Mouse (Mus musculus): ENCODE measurements at regions not wholly inside any gene's neighbourhood (a gene's known extent, or its start where the extent isn't known, plus 50 kb on each side); places are given as distances from the start of the nearest gene placed in this dataset.

- DNase-seq: no peak
Measured at GRCm38 (mm10) chr5:106557733-106558132, 51.2 kb upstream of the Gm17304 start.

DNA sequence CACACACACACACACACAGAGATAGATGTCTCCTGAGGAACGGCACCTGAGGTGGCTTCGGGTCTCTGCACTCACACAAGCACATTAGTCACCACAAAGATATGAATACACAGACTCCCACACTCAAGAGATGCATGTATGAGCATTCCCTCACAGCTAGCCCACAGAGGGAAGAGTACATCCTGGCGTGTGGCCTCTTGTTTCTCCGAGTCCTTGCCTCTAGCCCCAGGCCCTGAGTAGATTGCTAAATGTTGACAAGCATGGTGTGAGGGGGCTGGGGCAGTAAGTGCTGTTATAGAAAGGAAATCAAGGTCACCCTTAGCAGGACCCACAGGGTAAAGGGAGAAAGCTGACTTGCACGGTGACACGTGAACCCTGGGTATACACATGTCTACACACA, 69.6 kb upstream of the Gm17304 start:
- DNase-seq: no peak

DNA sequence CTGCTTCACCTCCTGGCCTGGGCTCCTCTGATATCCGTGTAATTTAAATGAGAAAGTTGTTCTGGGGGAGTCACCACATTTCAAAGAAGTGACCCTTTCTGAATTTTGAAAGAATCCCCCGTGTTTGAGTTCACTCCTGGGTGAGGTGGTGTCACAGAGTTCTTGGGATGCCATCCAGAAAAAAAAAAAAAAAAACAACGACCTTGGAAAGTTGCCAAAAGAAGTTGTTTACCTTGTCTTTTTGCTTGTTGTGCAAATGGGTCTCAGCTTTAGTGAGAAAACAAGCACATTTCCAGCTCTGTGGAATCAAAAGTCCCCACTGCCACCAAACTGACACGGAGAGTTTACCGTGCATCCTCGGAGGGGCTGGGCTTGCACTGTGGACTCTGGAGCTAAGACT, 71.7 kb upstream of the Gm17304 start:
- no peak for DNase-seq

DNA sequence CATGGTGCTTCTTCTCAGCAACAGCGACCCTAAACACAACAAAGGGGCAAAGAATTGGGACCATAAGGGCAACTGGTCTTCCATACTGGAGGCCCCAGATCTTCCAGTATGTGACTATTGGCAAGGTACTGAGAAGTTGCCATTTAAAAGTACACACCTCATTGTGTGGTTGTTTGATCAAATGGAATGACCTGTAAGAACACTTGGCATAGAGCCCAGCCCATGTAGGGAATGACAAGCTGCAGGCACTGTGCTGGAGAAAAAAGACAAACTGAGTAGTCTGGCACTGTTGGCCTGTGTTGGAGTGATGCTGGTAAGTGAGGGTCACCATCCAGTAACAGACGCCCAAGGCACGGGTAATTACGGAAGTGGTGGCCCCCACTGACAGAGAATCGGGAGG, 72.8 kb upstream of the Gm17304 start:
- peak; percentile 7 for DNase-seq

DNA sequence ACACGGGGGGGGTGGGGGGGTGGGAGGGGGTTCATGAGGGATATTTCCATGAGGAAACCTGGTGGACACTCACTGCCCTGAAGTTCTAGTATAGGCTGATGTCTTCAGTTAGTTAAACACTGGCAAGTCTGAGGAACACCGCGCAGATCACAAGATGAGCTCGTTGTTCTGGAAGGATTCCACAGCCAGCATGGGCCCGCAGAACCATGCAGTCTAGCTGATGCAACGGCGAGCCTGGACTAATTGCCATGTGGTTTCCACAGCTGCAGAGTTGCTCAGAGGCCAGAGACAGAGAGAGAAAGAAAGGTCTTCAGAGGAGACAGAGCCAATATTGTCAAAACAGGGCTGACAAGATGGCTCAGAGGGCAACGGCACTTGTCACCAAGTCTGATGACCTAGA, 70.8 kb upstream of the Barhl2 start:
- no peak for DNase-seq

- no peak for DNase-seq
Measured at GRCm38 (mm10) chr5:106527364-106527985, 69.5 kb upstream of the Barhl2 start.

GRCm38 (mm10) chr5:106512423-106513089, 54.6 kb upstream of the Barhl2 start:
- DNase-seq: no peak

DNA sequence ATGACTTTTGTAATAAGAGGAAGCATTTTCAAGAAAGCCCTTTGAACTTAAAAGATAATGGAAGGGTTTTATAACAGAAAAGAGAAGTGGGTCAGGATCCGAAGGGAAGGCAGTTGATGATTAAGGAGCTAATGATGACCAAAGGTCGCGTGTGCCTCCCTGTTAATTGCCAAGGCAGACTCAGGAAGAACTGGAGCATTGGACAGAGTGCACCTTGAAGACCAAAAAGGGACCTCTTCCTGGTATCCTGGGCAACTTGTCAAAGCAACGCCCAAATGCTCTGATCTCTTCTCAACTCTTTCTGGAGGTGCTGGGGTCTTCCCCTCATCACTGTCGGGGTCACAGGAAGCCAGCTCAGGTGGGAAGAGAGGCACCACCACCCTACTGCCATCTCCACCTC, 49.9 kb upstream of the Barhl2 start:
- DNase-seq: peak; percentile 4

All from kidney, postnatal 14 days (tissue).